Comparison of ENCODE assay signal across 17 mouse cellular contexts in the genomic region with DNA sequence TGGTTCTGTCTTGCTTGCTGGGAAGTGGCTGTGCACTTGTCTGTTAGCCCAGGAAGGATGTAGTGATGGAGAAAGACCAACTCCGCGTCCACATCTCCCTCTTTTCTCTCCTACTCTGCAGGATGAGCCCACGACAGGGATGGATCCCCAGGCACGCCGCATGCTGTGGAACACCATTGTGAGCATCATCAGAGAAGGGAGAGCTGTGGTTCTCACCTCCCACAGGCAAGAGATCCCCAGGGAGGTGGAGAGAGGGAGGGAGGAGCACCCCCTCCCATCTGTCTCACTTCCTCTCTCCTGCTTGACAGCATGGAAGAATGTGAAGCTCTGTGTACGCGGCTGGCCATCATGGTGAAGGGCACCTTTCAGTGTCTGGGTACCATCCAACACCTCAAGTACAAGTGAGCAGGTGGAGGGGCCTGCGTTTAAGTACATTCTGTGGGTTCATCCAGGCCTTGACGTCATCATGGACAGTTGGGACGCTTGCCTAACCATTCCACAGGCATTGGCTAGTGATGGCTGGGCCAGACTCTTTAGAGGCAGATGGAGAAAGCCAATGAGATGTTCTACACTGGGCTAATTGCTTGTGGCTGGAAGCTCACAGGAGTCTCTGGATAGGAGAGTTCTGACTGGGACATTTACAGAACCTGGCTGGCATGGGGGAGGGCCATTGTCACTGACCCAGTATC.
A peak's percentile ranks its signal among the peaks of the same experiment; 100 is the strongest.
DNase-seq lines count a peak whose midpoint lies in the region; ATAC-seq lines count a peak whose summit lies in the region.
"Had no signal": no experiment of that assay in that cellular context is flagged by ENCODE, and none has a peak within 500 bp of the region (broad histone marks: within the 10 kb centered on the region; RNA-seq: fewer than 3 reads in every experiment).

No protein-coding gene starts in this region.

- peaks cover 36% of the 10 kb centered on the region for H3K27me3 ChIP-seq in forebrain, embryonic 10.5 days (ENCODE audit: poor library complexity, severe bottlenecking)
- H3K27me3 ChIP-seq: limb, embryonic 13.5 days had no signal

- no peaks in the 10 kb centered on the region for H3K36me3 ChIP-seq in forebrain, embryonic 10.5 days (replicated peaks)
- H3K36me3 ChIP-seq: limb, embryonic 13.5 days; midbrain, embryonic 12.5 days had no signal

- 87% methylated on average over 10 of the region's 10 CpGs for WGBS in forebrain, embryonic 10.5 days

- ATAC-seq in cerebellum, adult (ENCODE audit: insufficient number of reproducible peaks, low FRiP score, low TSS enrichment), result peak; percentile 47; the same call in 1 of the 2 replicates
- ATAC-seq: inflammation-experienced regulatory T-cells, adult 6 months; liver, postnatal 0 days had no signal

- H3K27ac ChIP-seq in forebrain, embryonic 10.5 days, result no peak overlapping the region
- H3K27ac ChIP-seq: limb, embryonic 13.5 days; macrophage; midbrain, embryonic 12.5 days had no signal

- DNase-seq in cerebellum, postnatal 4 days (ENCODE audit: low spot score in 2 of 2), result no peak
- DNase-seq in right cerebral cortex, adult 18-20 months, result peak; percentile 82
- DNase-seq in right cerebral cortex, postnatal 4 days, result no peak
- DNase-seq in left cerebral cortex, postnatal 25 days (ENCODE audit: low spot score in 2 of 2), result peak; percentile 46 to 92
- DNase-seq in thymus, adult 18-20 months, result no peak
- no peak for DNase-seq in forebrain, embryonic 10.5 days (ENCODE audit: extremely low spot score, low spot score)
- no peak for DNase-seq in ovary, postnatal 36 days (ENCODE audit: low spot score)
- DNase-seq: adrenal gland, postnatal 10 days; heart, adult 11 months; kidney, adult 9 months; liver, postnatal 0 days had no signal

- peaks cover 24% of the 10 kb centered on the region for H3K4me1 ChIP-seq in forebrain, embryonic 10.5 days
- H3K4me1 ChIP-seq: limb, embryonic 13.5 days had no signal

- H3K9me3 ChIP-seq in forebrain, embryonic 10.5 days, result no peaks in the 10 kb centered on the region
- H3K9me3 ChIP-seq: limb, embryonic 13.5 days; midbrain, embryonic 12.5 days had no signal

- no peak overlapping the region for H3K4me3 ChIP-seq in forebrain, embryonic 10.5 days
- H3K4me3 ChIP-seq: limb, embryonic 13.5 days; midbrain, embryonic 12.5 days; myocyte had no signal

- intact Hi-C loops in left cerebral cortex, postnatal 25 days (cut with DNase I), result loop anchor here (2.0 kb wide), 1 partner anchor 74 kb away; the partner anchor contains the start of gene Gclm

Comparison
In these comparisons a context has a peak if more than half of its experiments do, and no peak if none do; other contexts are left out.
1. DNase-seq: peak in right cerebral cortex, adult 18-20 months (single experiment) and left cerebral cortex, postnatal 25 days (2 of 2); none in cerebellum, postnatal 4 days (0 of 2), right cerebral cortex, postnatal 4 days (single experiment), thymus, adult 18-20 months (0 of 2), forebrain, embryonic 10.5 days (single experiment) and ovary, postnatal 36 days (single experiment).